Mouse (Mus musculus) CH12.LX (cell line): Measurements from ENCODE around the gene Cdc45. TPM values are rescaled to one million over a fixed set of nuclear protein-coding genes. Genes with fewer than 3 reads are reported as not detected.

Experiments
- DNase-seq: peaks from one replicate; pipeline ENCODE4 v3.0.0-alpha.2; 2013; ENCODE audit errors: extremely low read depth
- H3K27ac ChIP-seq: 2 replicates; pipeline ENCODE4 v1.5.1; 2012; ENCODE audit warnings: low read depth, mild to moderate bottlenecking, control low read depth, moderate library complexity; ENCODE audit not compliant: insufficient read depth
- H3K27me3 ChIP-seq: replicated peaks from 2 replicates; pipeline ENCODE3; 2012; ENCODE audit warnings: inconsistent platforms
- H3K36me3 ChIP-seq, 2 experiments: replicated peaks in 1 of 2; 2 replicates each; pipeline versions ENCODE3 to v1.6.1; 2012; ENCODE audit warnings: inconsistent platforms in 1 of 2, low read length in 1 of 2, mild to moderate bottlenecking in 1 of 2, mixed read lengths in 1 of 2, moderate library complexity in 1 of 2; ENCODE audit not compliant: control insufficient read depth in 1 of 2, insufficient read depth in 1 of 2
- H3K4me1 ChIP-seq, 2 experiments: 2 replicates each; pipeline ENCODE4 v1.6.1; 2012; ENCODE audit warnings: inconsistent platforms in 1 of 2, moderate library complexity in 1 of 2; ENCODE audit not compliant: insufficient read depth in 2 of 2, control insufficient read depth in 1 of 2
- H3K4me2 ChIP-seq: 2 replicates; pipeline ENCODE4 v1.6.1; 2012; ENCODE audit warnings: low read depth, mild to moderate bottlenecking, control low read depth; ENCODE audit not compliant: poor library complexity, insufficient read depth, severe bottlenecking
- H3K4me3 ChIP-seq, 3 experiments: fragments of 150-350 bp in 1 of 3; sonication (generic) in 1 of 3; replicated peaks in 1 of 3; 2 replicates each; pipeline versions ENCODE3 to v1.5.1; 2011 to 2012; ENCODE audit warnings: low read depth in 2 of 3, low read length in 2 of 3, mild to moderate bottlenecking in 2 of 3, moderate library complexity in 2 of 3, control low read depth in 1 of 3, improper control_type of control experiment in 1 of 3, inconsistent platforms in 1 of 3, mixed read lengths in 1 of 3; ENCODE audit not compliant: poor library complexity in 1 of 3
- H3K79me2 ChIP-seq: replicated peaks from 2 replicates; pipeline ENCODE4 v1.6.1; 2012; ENCODE audit warnings: mild to moderate bottlenecking, moderate library complexity; ENCODE audit not compliant: control insufficient read depth, poor library complexity, insufficient read depth, severe bottlenecking; ENCODE audit errors: extremely low read depth
- H3K9ac ChIP-seq: 2 replicates; pipeline ENCODE4 v1.6.1; 2012; ENCODE audit warnings: low read depth, mild to moderate bottlenecking, control low read depth, moderate library complexity; ENCODE audit not compliant: insufficient read depth
- H3K9me3 ChIP-seq: replicated peaks from 2 replicates; pipeline ENCODE3; 2012; ENCODE audit warnings: low read length, inconsistent platforms, mixed read lengths
- BHLHE40 ChIP-seq: IDR thresholded peaks from 2 replicates; pipeline ENCODE4 v1.6.1; 2011; ENCODE audit warnings: mild to moderate bottlenecking, low read depth, low read length, improper control_type of control experiment
- CTCF ChIP-seq, 2 experiments: IDR thresholded peaks in 1 of 2; conservative IDR thresholded peaks in 1 of 2; 2 replicates each; pipeline ENCODE4 v1.5.1; 2011 to 2012; ENCODE audit warnings: low read depth in 2 of 2, low read length in 2 of 2, improper control_type of control experiment in 1 of 2, inconsistent platforms in 1 of 2, mild to moderate bottlenecking in 1 of 2, moderate library complexity in 1 of 2
- E2F4 ChIP-seq: IDR thresholded peaks from 2 replicates; pipeline ENCODE4 v1.6.1; 2011; ENCODE audit warnings: low read depth, low read length, improper control_type of control experiment; ENCODE audit not compliant: insufficient replicate concordance
- HCFC1 ChIP-seq: IDR thresholded peaks from 2 replicates; pipeline ENCODE4 v1.6.1; 2012; ENCODE audit warnings: low read depth, mild to moderate bottlenecking, inconsistent platforms, low read length, improper control_type of control experiment
- JUN ChIP-seq: IDR thresholded peaks from 2 replicates; pipeline ENCODE4 v1.6.1; 2011; ENCODE audit warnings: low read depth, mild to moderate bottlenecking, low read length, improper control_type of control experiment, moderate library complexity; ENCODE audit not compliant: insufficient read depth
- MAZ ChIP-seq: IDR thresholded peaks from 2 replicates; pipeline ENCODE4 v1.6.1; 2012; ENCODE audit warnings: low read depth, mild to moderate bottlenecking, inconsistent platforms, low read length, improper control_type of control experiment, moderate library complexity
- MEF2A ChIP-seq: IDR thresholded peaks from 2 replicates; pipeline ENCODE4 v1.6.1; 2014; ENCODE audit warnings: low read depth, mild to moderate bottlenecking, inconsistent platforms, low read length, improper control_type of control experiment, borderline replicate concordance
- PAX5 ChIP-seq: IDR thresholded peaks from 2 replicates; pipeline ENCODE4 v1.6.1; 2012; ENCODE audit warnings: low read length, inconsistent platforms, mixed read lengths
- RAD21 ChIP-seq: IDR thresholded peaks from 2 replicates; pipeline ENCODE4 v1.6.1; 2011; ENCODE audit warnings: low read depth, mild to moderate bottlenecking, low read length, improper control_type of control experiment, moderate library complexity
- RCOR1 ChIP-seq: conservative IDR thresholded peaks from 2 replicates; pipeline ENCODE4 v1.6.1; 2012; ENCODE audit warnings: low read depth, mild to moderate bottlenecking, inconsistent platforms, low read length, improper control_type of control experiment
- SIN3A ChIP-seq: IDR thresholded peaks from 2 replicates; pipeline ENCODE4 v1.6.1; 2012; ENCODE audit warnings: low read length, improper control_type of control experiment, inconsistent platforms
- TCF12 ChIP-seq: IDR thresholded peaks from 2 replicates; pipeline ENCODE4 v1.6.1; 2014; ENCODE audit warnings: low read depth, mild to moderate bottlenecking, inconsistent platforms, low read length, improper control_type of control experiment
- UBTF ChIP-seq: IDR thresholded peaks from 2 replicates; pipeline ENCODE4 v1.6.1; 2012; ENCODE audit warnings: low read depth, mild to moderate bottlenecking, inconsistent platforms, low read length, improper control_type of control experiment, moderate library complexity
- USF2 ChIP-seq: conservative IDR thresholded peaks from 2 replicates; pipeline ENCODE4 v1.6.1; 2011; ENCODE audit warnings: low read depth, low read length, improper control_type of control experiment
- dilution Hi-C: fragments of 300-500 bp; cut with MboI; formaldehyde crosslinking; loops from 2 replicates; pipeline ENCODE4 v1.14.3; 2020; ENCODE audit warnings: low sequenced_read_pairs; ENCODE audit not compliant: extremely low pct_unique_long_range_greater_than_20kb, extremely low pct_ligation_motif_present
- in situ Hi-C: fragments of 300-500 bp; cut with MboI; formaldehyde crosslinking; loops from 3 replicates; pipeline ENCODE4 v1.14.3; 2019; ENCODE audit warnings: low sequenced_read_pairs, low pct_ligation_motif_present, low pct_unique_long_range_greater_than_20kb, mixed read lengths
- polyA plus RNA-seq: library from polyadenylated mRNA; unstranded; fragments of >175 nt; gene quantifications from 2 replicates; pipeline ENCODE4 v1.2.1, GENCODE M21; 2012; ENCODE audit warnings: low read depth; ENCODE audit not compliant: insufficient read length
- total RNA-seq, 2 experiments: library from RNA; depleted of rRNA; stranded (reverse); fragments of 300-350 nt in 1 of 2; fragments of >200 nt in 1 of 2; gene quantifications; 2 replicates each; pipeline ENCODE4 v1.2.3; 2012 to 2014

The Cdc45 gene
- total and polyA plus RNA-seq, 3 experiments = 117 to 144 (median 136) TPM

- TF ChIP-seq UBTF = no peak
- peak; percentile 64; the same call in 1 of the 2 replicates for TF ChIP-seq TCF12
- TF ChIP-seq MAZ = no peak
- TF ChIP-seq SIN3A = peak; percentile 72
- no peak for TF ChIP-seq CTCF (conservative IDR thresholded peaks at IDR 0.05 in 1 of 2, IDR thresholded peaks at IDR 0.05 in 1 of 2; ENCODE audit: low read depth in 2 of 2, low read length in 2 of 2)
- TF ChIP-seq E2F4 = no peak
- peak; percentile 36; the same call in 1 of the 2 replicates for TF ChIP-seq HCFC1
- no peak for TF ChIP-seq PAX5
- TF ChIP-seq JUN = no peak
- 0 out of 2 replicates have a peak, but pooled peaks have one; percentile 56 for TF ChIP-seq RCOR1
- peak; percentile 50; the same call in 1 of the 2 replicates for TF ChIP-seq MEF2A
- no peak for TF ChIP-seq USF2
- TF ChIP-seq RAD21 = no peak
These were observed 78.5 kb downstream of the Cdc45 start (continued) for GRCm38 (mm10) chr16:18733100-18733956.

GRCm38 (mm10) chr16:18730640-18731039 is 81.1 kb downstream of the Cdc45 start:
- no peak overlapping the region for H3K4me3 ChIP-seq
- dilution Hi-C loops = no loop called here
- no peaks in the 10 kb centered on the region for H3K36me3 ChIP-seq
- no peak for DNase-seq
- in situ Hi-C loops = no loop called here
- no peaks in the 10 kb centered on the region for H3K79me2 ChIP-seq
- H3K9me3 ChIP-seq = no peaks in the 10 kb centered on the region
- no peak overlapping the region for H3K4me2 ChIP-seq
- peaks cover 0 to 33% of the 10 kb centered on the region in 2 experiments; a peak in 2 of 4 replicates for H3K4me1 ChIP-seq
- no peaks in the 10 kb centered on the region for H3K27me3 ChIP-seq
- no peak overlapping the region for H3K9ac ChIP-seq
- no peak overlapping the region for H3K27ac ChIP-seq
- no peak for TF ChIP-seq CTCF (conservative IDR thresholded peaks at IDR 0.05 in 1 of 2, IDR thresholded peaks at IDR 0.05 in 1 of 2; ENCODE audit: low read depth in 2 of 2, low read length in 2 of 2)
- no peak for TF ChIP-seq RAD21
- TF ChIP-seq BHLHE40 = 0 out of 2 replicates have a peak, but pooled peaks have one; percentile 15
- TF ChIP-seq, all 38 proteins: peak for 1

Other genes starting within 250 kb of the Cdc45 start
- 0.04 TPM in 1 of 2 replicates, not detected in the other for gene Tbx1, start 221.3 kb downstream of the Cdc45 start, total RNA-seq (2012; rRNA removed)
- gene Tbx1, start 221.3 kb downstream of the Cdc45 start, total RNA-seq (2014; rRNA removed) = not detected in 2 replicates
- gene Tbx1, start 221.3 kb downstream of the Cdc45 start, polyA plus RNA-seq = not detected in 2 replicates
- gene Gp1bb, start 189.6 kb downstream of the Cdc45 start, total RNA-seq (2012; rRNA removed) = not detected in 2 replicates
- gene Gp1bb, start 189.6 kb downstream of the Cdc45 start, total RNA-seq (2014; rRNA removed) = not detected in 2 replicates
- not detected in 2 replicates for gene Gp1bb, start 189.6 kb downstream of the Cdc45 start, polyA plus RNA-seq
- gene Gm49601, start 185.6 kb downstream of the Cdc45 start, total RNA-seq (2012; rRNA removed) = 0.71 and 1.4 TPM in 2 replicates
- gene Gm49601, start 185.6 kb downstream of the Cdc45 start, total RNA-seq (2014; rRNA removed) = not detected in 2 replicates
- gene Gm49601, start 185.6 kb downstream of the Cdc45 start, polyA plus RNA-seq = 0.46 TPM in 1 of 2 replicates, not detected in the other
- gene Sept5, start 182.0 kb downstream of the Cdc45 start, total RNA-seq (2012; rRNA removed) = 1.8 and 3.9 TPM in 2 replicates
- 0.20 and 0.63 TPM in 2 replicates for gene Sept5, start 182.0 kb downstream of the Cdc45 start, total RNA-seq (2014; rRNA removed)
- 0.35 and 0.56 TPM in 2 replicates for gene Sept5, start 182.0 kb downstream of the Cdc45 start, polyA plus RNA-seq
- not detected in 2 replicates for gene Cldn5, start 35.1 kb downstream of the Cdc45 start, total RNA-seq (2012; rRNA removed)
- gene Cldn5, start 35.1 kb downstream of the Cdc45 start, total RNA-seq (2014; rRNA removed) = not detected in 2 replicates
- gene Cldn5, start 35.1 kb downstream of the Cdc45 start, polyA plus RNA-seq = not detected in 2 replicates
- 43.6 and 54.5 TPM in 2 replicates for gene Ufd1, start 208 bp downstream of the Cdc45 start, total RNA-seq (2012; rRNA removed)
- 62.6 and 68.6 TPM in 2 replicates for gene Ufd1, start 208 bp downstream of the Cdc45 start, total RNA-seq (2014; rRNA removed)
- 78.4 and 80.8 TPM in 2 replicates for gene Ufd1, start 208 bp downstream of the Cdc45 start, polyA plus RNA-seq
- gene 2510002D24Rik, start 24.6 kb upstream of the Cdc45 start, total RNA-seq (2012; rRNA removed) = 69.9 and 84.9 TPM in 2 replicates
- gene 2510002D24Rik, start 24.6 kb upstream of the Cdc45 start, total RNA-seq (2014; rRNA removed) = 66.2 and 70.2 TPM in 2 replicates
- 63.9 and 78.0 TPM in 2 replicates for gene 2510002D24Rik, start 24.6 kb upstream of the Cdc45 start, polyA plus RNA-seq
- 2.9 and 3.9 TPM in 2 replicates for gene Gm28539, start 24.6 kb upstream of the Cdc45 start, total RNA-seq (2012; rRNA removed)
- gene Gm28539, start 24.6 kb upstream of the Cdc45 start, total RNA-seq (2014; rRNA removed) = 0.35 TPM in 1 of 2 replicates, not detected in the other
- gene Gm28539, start 24.6 kb upstream of the Cdc45 start, polyA plus RNA-seq = 12.2 and 23.9 TPM in 2 replicates
- gene Mrpl40, start 64.9 kb upstream of the Cdc45 start, total RNA-seq (2012; rRNA removed) = 115 and 159 TPM in 2 replicates
- gene Mrpl40, start 64.9 kb upstream of the Cdc45 start, total RNA-seq (2014; rRNA removed) = 188 and 211 TPM in 2 replicates
- gene Mrpl40, start 64.9 kb upstream of the Cdc45 start, polyA plus RNA-seq = 171 and 182 TPM in 2 replicates
- 45.8 and 56.1 TPM in 2 replicates for gene Hira, start 65.0 kb upstream of the Cdc45 start, total RNA-seq (2012; rRNA removed)
- 108 and 125 TPM in 2 replicates for gene Hira, start 65.0 kb upstream of the Cdc45 start, total RNA-seq (2014; rRNA removed)
- 139 and 187 TPM in 2 replicates for gene Hira, start 65.0 kb upstream of the Cdc45 start, polyA plus RNA-seq